Mouse (Mus musculus): Measurements from ENCODE around the gene Il2ra. TPM values are rescaled to one million over a fixed set of nuclear protein-coding genes. Genes with fewer than 3 reads are reported as not detected.

The Il2ra gene
- total RNA-seq, 2 experiments from 2014 or later: 0.17 TPM; not detected in 1

GRCm38 (mm10) chr2:11693352-11693751, 50.7 kb downstream of the Il2ra start:
- ATAC-seq (replicated peaks; ENCODE audit: low FRiP score, low TSS enrichment, poor library complexity, severe bottlenecking): no peak

- ATAC-seq (replicated peaks; ENCODE audit: low FRiP score, low TSS enrichment, poor library complexity, severe bottlenecking): no peak
These were observed 51.5 kb downstream of the Il2ra start for GRCm38 (mm10) chr2:11694104-11694503.

GRCm38 (mm10) chr2:11695867-11696266, 53.3 kb downstream of the Il2ra start:
- no peak for ATAC-seq (replicated peaks; ENCODE audit: low FRiP score, low TSS enrichment, poor library complexity, severe bottlenecking)

- ATAC-seq (replicated peaks; ENCODE audit: low FRiP score, low TSS enrichment, poor library complexity, severe bottlenecking): no peak
These were observed 56.4 kb downstream of the Il2ra start for GRCm38 (mm10) chr2:11698994-11699393.

GRCm38 (mm10) chr2:11699905-11700304, 57.3 kb downstream of the Il2ra start:
- ATAC-seq (replicated peaks; ENCODE audit: low FRiP score, low TSS enrichment, poor library complexity, severe bottlenecking): no peak

GRCm38 (mm10) chr2:11705201-11706025, 62.8 kb downstream of the Il2ra start, which contains the start of gene Il15ra:
Gene Il15ra (plus strand): TSS chr2:11705290.
- ATAC-seq (replicated peaks; ENCODE audit: low FRiP score, low TSS enrichment, poor library complexity, severe bottlenecking): peak; percentile 46

- peak; percentile 32 for ATAC-seq (replicated peaks; ENCODE audit: low FRiP score, low TSS enrichment, poor library complexity, severe bottlenecking)
These were observed 63.6 kb downstream of the Il2ra start for GRCm38 (mm10) chr2:11706030-11706745.

GRCm38 (mm10) chr2:11706746-11707065, 64.1 kb downstream of the Il2ra start:
- ATAC-seq (replicated peaks; ENCODE audit: low FRiP score, low TSS enrichment, poor library complexity, severe bottlenecking): no peak

GRCm38 (mm10) chr2:11708538-11708937, 65.9 kb downstream of the Il2ra start:
- ATAC-seq (replicated peaks; ENCODE audit: low FRiP score, low TSS enrichment, poor library complexity, severe bottlenecking): no peak

GRCm38 (mm10) chr2:11710101-11710500, 67.5 kb downstream of the Il2ra start:
- ATAC-seq (replicated peaks; ENCODE audit: low FRiP score, low TSS enrichment, poor library complexity, severe bottlenecking): peak; percentile 64

GRCm38 (mm10) chr2:11712483-11712990, 69.9 kb downstream of the Il2ra start:
- ATAC-seq (replicated peaks; ENCODE audit: low FRiP score, low TSS enrichment, poor library complexity, severe bottlenecking): no peak

- no peak for ATAC-seq (replicated peaks; ENCODE audit: low FRiP score, low TSS enrichment, poor library complexity, severe bottlenecking)
These were observed 70.4 kb downstream of the Il2ra start for GRCm38 (mm10) chr2:11713021-11713420.

- ATAC-seq (replicated peaks; ENCODE audit: low FRiP score, low TSS enrichment, poor library complexity, severe bottlenecking): no peak
These were observed 71.9 kb downstream of the Il2ra start for GRCm38 (mm10) chr2:11714535-11714934.

GRCm38 (mm10) chr2:11718573-11718972, 76.0 kb downstream of the Il2ra start:
- no peak for ATAC-seq (replicated peaks; ENCODE audit: low FRiP score, low TSS enrichment, poor library complexity, severe bottlenecking)

- ATAC-seq (replicated peaks; ENCODE audit: low FRiP score, low TSS enrichment, poor library complexity, severe bottlenecking): no peak
These were observed 80.0 kb downstream of the Il2ra start for GRCm38 (mm10) chr2:11722564-11722963.

- ATAC-seq (replicated peaks; ENCODE audit: low FRiP score, low TSS enrichment, poor library complexity, severe bottlenecking): no peak
These were observed 85.0 kb downstream of the Il2ra start for GRCm38 (mm10) chr2:11727574-11727973.

GRCm38 (mm10) chr2:11729091-11729490, 86.5 kb downstream of the Il2ra start:
- no peak for ATAC-seq (replicated peaks; ENCODE audit: low FRiP score, low TSS enrichment, poor library complexity, severe bottlenecking)

- no peak for ATAC-seq (replicated peaks; ENCODE audit: low FRiP score, low TSS enrichment, poor library complexity, severe bottlenecking)
These were observed 90.4 kb downstream of the Il2ra start for GRCm38 (mm10) chr2:11732978-11733377.

- ATAC-seq (replicated peaks; ENCODE audit: low FRiP score, low TSS enrichment, poor library complexity, severe bottlenecking): no peak
These were observed 93.2 kb downstream of the Il2ra start for GRCm38 (mm10) chr2:11735853-11736252.

- ATAC-seq (replicated peaks; ENCODE audit: low FRiP score, low TSS enrichment, poor library complexity, severe bottlenecking): no peak
These were observed 96.2 kb downstream of the Il2ra start for GRCm38 (mm10) chr2:11738794-11739193.
